Mouse (Mus musculus) embryonic facial prominence, embryonic 12.5 days (tissue): ENCODE results near the gene Kdelr3. TPM values are rescaled to one million over a fixed set of nuclear protein-coding genes. Genes with fewer than 3 reads are reported as not detected.
A peak's percentile ranks its signal among the peaks of the same experiment; 100 is the strongest.

Source experiments
- ATAC-seq: fragments of 200-750 bp; cut with Nextera tagmentation; 2 replicates; pipeline ENCODE4 v1.8.0; 2017; ENCODE audit not compliant: insufficient number of reproducible peaks, insufficient read depth, low FRiP score, low TSS enrichment
- H3K27ac ChIP-seq: fragments of 300-500 bp; sonication (generic); 2 replicates; pipeline ENCODE4 v1.5.1; 2016; ENCODE audit warnings: mild to moderate bottlenecking
- H3K27me3 ChIP-seq: fragments of 300-500 bp; sonication (generic); 2 replicates; pipeline ENCODE4 v1.6.1; 2016; ENCODE audit warnings: mild to moderate bottlenecking, moderate library complexity
- H3K36me3 ChIP-seq: fragments of 300-500 bp; sonication (generic); 2 replicates; pipeline ENCODE4 v1.6.1; 2016; ENCODE audit warnings: mild to moderate bottlenecking
- H3K4me1 ChIP-seq: fragments of 300-500 bp; sonication (generic); 2 replicates; pipeline ENCODE4 v1.6.1; 2016
- H3K4me2 ChIP-seq: fragments of 300-500 bp; sonication (generic); replicated peaks from 2 replicates; pipeline ENCODE4 v1.6.1; 2016; ENCODE audit warnings: mild to moderate bottlenecking, moderate library complexity
- H3K4me3 ChIP-seq: fragments of 300-500 bp; sonication (generic); 2 replicates; pipeline ENCODE4 v1.5.1; 2016; ENCODE audit warnings: mild to moderate bottlenecking
- H3K9ac ChIP-seq: fragments of 300-500 bp; sonication (generic); 2 replicates; pipeline ENCODE4 v1.6.1; 2016; ENCODE audit warnings: mild to moderate bottlenecking, moderate library complexity
- H3K9me3 ChIP-seq: fragments of 300-500 bp; sonication (generic); 2 replicates; pipeline ENCODE4 v1.6.1; 2016; ENCODE audit warnings: mild to moderate bottlenecking, moderate library complexity
- WGBS: fragments of 180-500 bp; shearing (Covaris S2); methylation state at CpG from one replicate; pipeline ENCODE4 v1.1.7; 2016; 5-methylcytosine and 5-hydroxymethylcytosine counted together
- polyA plus RNA-seq: library from polyadenylated mRNA; unstranded; fragments of >200 nt; fragmentation: Nextera tagmentation; extraction: Ambion mirVana; gene quantifications from 2 replicates; pipeline ENCODE4 v1.2.1, GENCODE M21; 2016

Gene Kdelr3
- polyA plus RNA-seq, 1 experiment from 2014 or later, result 41.5 TPM

DNA sequence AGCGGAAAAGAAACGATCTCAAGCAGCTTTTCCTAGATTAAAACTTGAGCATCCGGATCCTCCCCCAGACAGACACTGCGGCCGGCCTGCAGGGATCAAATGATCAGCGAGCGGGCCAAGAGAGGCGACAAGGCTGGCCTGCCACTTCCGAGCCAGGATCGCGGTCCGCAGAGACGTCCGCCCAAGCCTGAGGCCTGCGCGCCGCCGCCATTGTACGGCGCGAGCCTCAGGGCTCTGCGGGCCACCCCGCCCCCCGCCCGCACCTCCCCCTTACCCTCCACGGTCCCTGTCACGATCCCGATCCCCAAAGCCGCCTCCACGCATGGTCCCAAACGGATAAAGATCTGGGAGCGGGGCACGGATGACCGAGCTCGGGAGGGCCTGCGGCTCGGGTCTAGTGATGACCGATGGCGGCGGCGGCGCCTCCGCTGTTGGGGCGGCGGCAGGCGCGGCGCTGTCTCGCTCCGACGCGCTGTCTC, 29.7 kb downstream of the Kdelr3 start:
- ATAC-seq, result peak; percentile 52
- no peaks in the 10 kb centered on the region for H3K9me3 ChIP-seq
- H3K4me2 ChIP-seq, result peak overlapping the region; percentile 86
- WGBS, result under 1% methylated on average over 51 of the region's 52 CpGs
- H3K9ac ChIP-seq, result peak overlapping the region; percentile 97
- peaks cover 35% of the 10 kb centered on the region for H3K36me3 ChIP-seq
- H3K27me3 ChIP-seq, result peaks cover 6% of the 10 kb centered on the region; the same call in 1 of the 2 replicates
- H3K4me1 ChIP-seq, result peaks cover 17% of the 10 kb centered on the region
- H3K4me3 ChIP-seq, result peak overlapping the region; percentile 91
- H3K27ac ChIP-seq, result peak overlapping the region; percentile 94

DNA sequence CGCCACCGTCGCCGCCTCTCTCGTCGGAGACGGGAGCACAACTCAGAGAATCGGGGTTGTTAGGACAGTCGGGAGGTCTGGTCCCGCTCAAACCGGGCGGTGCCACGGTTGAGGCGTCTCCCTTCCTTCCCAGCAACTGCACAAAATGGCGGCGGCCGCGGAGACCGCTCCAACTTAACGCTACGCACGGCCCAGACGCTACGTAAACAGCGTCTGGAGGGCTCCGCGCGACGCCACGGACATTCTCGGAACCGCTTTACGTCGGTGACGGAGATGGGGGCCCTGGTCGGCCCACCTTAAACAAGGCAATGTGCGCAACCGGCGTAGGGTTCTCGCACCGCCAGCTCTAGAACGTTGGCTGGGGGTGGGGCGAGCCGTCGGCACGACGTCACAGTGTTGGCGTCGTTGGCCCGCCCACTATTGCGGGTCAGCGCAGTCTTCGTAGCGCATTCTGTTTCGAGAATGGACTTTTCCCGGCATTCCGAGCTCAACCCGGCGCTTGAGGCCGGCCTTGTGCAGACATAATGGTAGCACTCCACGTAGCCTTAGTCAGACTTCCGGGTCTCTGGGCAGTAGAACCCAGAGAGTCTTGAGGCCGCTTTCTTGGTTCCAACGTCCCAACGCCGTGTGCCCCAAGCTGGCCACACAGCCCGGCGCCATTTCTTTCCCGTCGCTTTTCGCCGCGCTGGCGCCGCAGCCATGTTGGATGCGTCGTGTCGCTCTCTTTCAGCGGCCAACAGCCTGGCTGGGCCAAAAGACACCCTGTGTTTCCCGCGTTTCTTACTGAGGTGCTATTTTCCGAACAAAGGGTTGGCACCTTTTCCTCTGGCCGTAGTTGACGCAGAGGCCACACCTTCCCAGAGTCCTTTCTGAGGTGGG, 30.4 kb downstream of the Kdelr3 start, which contains the start of gene Ddx17:
Ddx17 (minus strand) TSS at position 332 of the 879 bp plus-strand sequence.
- H3K27me3 ChIP-seq, result peaks cover 6% of the 10 kb centered on the region; the same call in 1 of the 2 replicates
- H3K27ac ChIP-seq, result peak within 1 kb of the TSS; percentile 94
- peaks cover 17% of the 10 kb centered on the region for H3K4me1 ChIP-seq
- WGBS, result 2% methylated on average over 84 of the region's 84 CpGs
- ATAC-seq, result peak; percentile 96
- peak within 1 kb of the TSS; percentile 86 for H3K4me2 ChIP-seq
- peak within 1 kb of the TSS; percentile 91 for H3K4me3 ChIP-seq
- no peaks in the 10 kb centered on the region for H3K9me3 ChIP-seq
- H3K9ac ChIP-seq, result peak within 1 kb of the TSS; percentile 97
- peaks cover 28% of the 10 kb centered on the region for H3K36me3 ChIP-seq

DNA sequence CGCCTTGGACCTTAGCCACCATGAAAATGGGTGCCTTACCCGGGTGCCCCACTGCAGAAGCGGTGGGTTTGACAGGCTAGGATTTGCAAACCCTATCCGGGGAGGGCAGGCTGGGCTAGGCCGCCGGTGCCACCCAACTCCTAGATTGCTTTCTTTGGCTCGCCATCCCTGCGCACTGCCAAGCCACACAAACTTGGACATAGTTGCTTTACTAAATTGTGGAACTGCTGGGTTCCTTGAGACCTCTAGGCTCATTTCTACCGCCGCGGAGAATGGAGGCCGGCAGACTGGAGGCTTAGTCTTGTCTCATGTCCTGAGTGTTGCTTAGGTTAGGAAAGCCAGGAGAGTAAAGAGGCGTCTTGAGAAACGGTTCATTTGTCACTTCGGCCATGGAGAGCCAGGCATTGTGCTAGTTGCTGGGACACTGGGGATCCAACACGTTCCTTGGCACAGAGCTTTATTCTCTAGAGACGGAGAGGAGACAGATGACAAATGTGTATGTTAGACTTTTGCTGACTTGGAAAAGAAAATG, 31.1 kb downstream of the Kdelr3 start:
- 78% methylated on average over 17 of the region's 17 CpGs for WGBS
- H3K4me2 ChIP-seq, result peak overlapping the region; percentile 51
- peaks cover 6% of the 10 kb centered on the region; the same call in 1 of the 2 replicates for H3K27me3 ChIP-seq
- peaks cover 17% of the 10 kb centered on the region for H3K4me1 ChIP-seq
- ATAC-seq, result no peak
- peak overlapping the region; percentile 91 for H3K4me3 ChIP-seq
- H3K36me3 ChIP-seq, result peaks cover 21% of the 10 kb centered on the region
- peak overlapping the region; percentile 94 for H3K27ac ChIP-seq
- H3K9ac ChIP-seq, result no peak overlapping the region
- H3K9me3 ChIP-seq, result no peaks in the 10 kb centered on the region

DNA sequence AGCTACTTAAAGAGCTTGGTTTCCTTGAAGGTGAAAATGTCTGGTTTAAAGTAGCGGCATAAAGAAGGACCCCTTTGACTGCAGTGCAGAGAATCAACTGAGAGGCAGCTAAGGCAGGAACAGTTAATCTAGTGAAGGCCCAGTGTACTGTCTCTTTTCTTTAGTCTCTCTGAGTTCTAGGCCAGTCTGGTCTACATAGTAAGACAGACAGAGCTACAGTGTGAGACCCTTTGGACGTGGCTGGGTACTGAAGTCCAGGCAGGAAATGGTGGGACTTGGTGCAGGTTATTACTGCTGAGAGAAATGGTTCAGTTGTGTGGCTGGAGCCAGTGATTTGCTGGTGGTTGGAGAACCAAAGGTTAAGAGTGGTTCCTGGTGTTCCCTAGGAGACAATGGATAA, 32.0 kb downstream of the Kdelr3 start:
- Histone ChIP-seq H3K4me2 (no peak overlapping the region), H3K36me3 (peaks cover 12% of the 10 kb centered on the region), H3K27me3 (peaks cover 6% of the 10 kb centered on the region; the same call in 1 of the 2 replicates), H3K4me3 (no peak overlapping the region), H3K9ac (no peak overlapping the region), H3K27ac (no peak overlapping the region), H3K4me1 (peaks cover 16% of the 10 kb centered on the region), H3K9me3 (no peaks in the 10 kb centered on the region)
- ATAC-seq, result no peak
- 94% methylated on average over 2 of the region's 2 CpGs for WGBS

DNA sequence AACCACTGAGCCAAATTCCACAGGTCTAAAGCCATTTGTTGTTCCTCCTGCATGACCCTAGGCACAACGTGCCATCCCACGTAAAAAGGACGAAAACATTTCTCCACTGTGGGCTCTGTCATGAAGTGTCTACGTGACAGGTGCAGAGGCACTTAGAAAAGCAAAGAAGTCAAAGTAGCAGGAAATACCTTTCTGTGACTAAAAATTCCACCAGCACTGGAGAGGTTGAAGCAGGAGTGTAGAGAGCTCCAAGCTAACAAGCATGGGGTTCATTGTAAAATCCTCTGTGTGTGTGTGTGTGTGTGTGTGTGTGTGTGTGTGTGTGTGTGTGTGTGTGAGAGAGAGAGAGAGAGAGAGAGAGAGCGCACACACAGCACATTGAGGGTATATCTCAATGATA, 36.4 kb downstream of the Kdelr3 start:
- peaks cover 6% of the 10 kb centered on the region; the same call in 1 of the 2 replicates for H3K27me3 ChIP-seq
- H3K9ac ChIP-seq, result no peak overlapping the region
- WGBS, result 74% methylated on average over 5 of the region's 5 CpGs
- no peaks in the 10 kb centered on the region for H3K9me3 ChIP-seq
- no peaks in the 10 kb centered on the region for H3K4me1 ChIP-seq
- no peak overlapping the region for H3K27ac ChIP-seq
- no peaks in the 10 kb centered on the region for H3K36me3 ChIP-seq
- no peak overlapping the region for H3K4me3 ChIP-seq
- H3K4me2 ChIP-seq, result no peak overlapping the region
- ATAC-seq, result no peak

DNA sequence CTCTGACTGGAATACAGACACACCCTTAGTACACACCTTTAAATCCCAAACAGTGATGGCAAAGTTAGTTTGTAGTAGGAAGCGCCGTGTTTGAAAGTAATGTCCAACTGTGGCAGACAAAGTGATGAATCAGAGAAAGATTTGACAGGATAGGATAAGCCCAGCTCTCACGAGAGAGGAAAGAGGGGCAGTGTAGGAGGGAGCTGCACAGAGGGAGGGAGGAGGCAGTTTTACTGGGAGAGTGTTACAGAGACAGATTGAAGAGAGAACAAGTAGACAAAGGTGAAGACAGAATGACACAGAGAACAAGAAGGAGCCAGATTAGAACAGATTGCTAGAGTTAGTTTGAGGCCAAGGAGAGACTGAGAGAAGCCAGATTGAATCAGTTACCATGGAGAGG, 43.4 kb downstream of the Kdelr3 start:
- no peaks in the 10 kb centered on the region for H3K27me3 ChIP-seq
- no peak for ATAC-seq
- H3K36me3 ChIP-seq, result no peaks in the 10 kb centered on the region
- H3K4me1 ChIP-seq, result no peaks in the 10 kb centered on the region
- H3K4me3 ChIP-seq, result no peak overlapping the region
- no peaks in the 10 kb centered on the region for H3K9me3 ChIP-seq
- no peak overlapping the region for H3K9ac ChIP-seq
- H3K27ac ChIP-seq, result no peak overlapping the region
- 73% methylated on average over 3 of the region's 3 CpGs for whole genome bisulfite sequencing
- no peak overlapping the region for H3K4me2 ChIP-seq

DNA sequence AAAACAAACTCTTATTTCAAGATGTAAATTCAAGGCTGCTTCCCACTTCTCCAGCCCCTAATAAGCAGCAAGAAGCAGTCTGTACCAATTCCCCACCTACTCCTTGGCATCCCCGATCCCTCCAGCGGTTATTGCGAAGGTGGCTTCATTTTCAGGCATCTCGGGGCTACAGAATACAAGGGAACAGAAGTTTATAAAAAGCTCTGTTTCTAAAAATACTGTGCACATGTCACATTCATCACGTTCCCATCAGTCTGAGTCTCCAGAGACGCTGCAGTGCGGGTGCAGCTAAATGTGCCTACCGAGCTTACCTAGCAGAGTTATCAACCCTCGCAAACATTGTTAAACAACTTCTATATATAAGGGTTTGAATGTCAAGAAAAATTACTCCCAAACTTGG, 46.2 kb downstream of the Kdelr3 start:
- no peak overlapping the region for H3K27ac ChIP-seq
- H3K4me1 ChIP-seq, result 0 out of 2 replicates have a peak, but pooled peaks cover 2% of the 10 kb centered on the region
- ATAC-seq, result no peak
- H3K4me3 ChIP-seq, result no peak overlapping the region
- no peak overlapping the region for H3K9ac ChIP-seq
- WGBS, result 82% methylated on average over 9 of the region's 9 CpGs
- no peak overlapping the region for H3K4me2 ChIP-seq
- no peaks in the 10 kb centered on the region for H3K27me3 ChIP-seq
- H3K9me3 ChIP-seq, result no peaks in the 10 kb centered on the region
- no peaks in the 10 kb centered on the region for H3K36me3 ChIP-seq

DNA sequence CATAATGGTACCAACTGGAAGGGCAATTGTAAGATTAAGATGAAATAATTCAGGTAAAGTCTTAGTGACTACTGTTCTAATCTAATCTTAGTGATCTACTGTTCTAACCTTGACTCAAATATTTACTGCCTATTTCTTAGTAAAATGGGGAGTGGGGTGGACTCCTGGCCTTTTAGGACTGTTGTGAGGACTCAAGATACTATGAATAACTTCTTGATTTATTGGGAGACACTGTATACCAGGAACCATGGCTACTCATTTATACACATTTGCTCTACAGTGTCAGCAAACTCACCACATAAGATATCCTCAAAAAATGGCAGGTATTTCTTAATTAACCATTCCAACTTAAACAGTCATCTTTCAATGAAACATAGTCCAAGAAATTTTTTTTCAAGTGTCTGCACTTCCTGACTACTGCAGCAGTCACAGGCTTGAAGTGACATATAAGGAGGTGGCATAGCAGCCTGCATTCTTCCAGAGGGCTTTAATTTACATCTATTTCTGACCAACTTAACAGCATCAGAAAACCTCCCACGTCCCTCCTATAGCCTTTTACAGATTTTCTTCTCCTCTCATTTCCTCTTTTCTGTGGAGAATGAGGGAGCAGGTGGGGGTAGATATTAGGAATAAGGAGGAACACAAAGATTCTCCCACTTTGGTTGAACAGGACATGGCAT, 59.5 kb downstream of the Kdelr3 start:
- Histone ChIP-seq H3K4me3 (no peak overlapping the region), H3K9ac (no peak overlapping the region), H3K4me2 (no peak overlapping the region), H3K27ac (no peak overlapping the region), H3K27me3 (no peaks in the 10 kb centered on the region), H3K9me3 (no peaks in the 10 kb centered on the region), H3K4me1 (no peaks in the 10 kb centered on the region), H3K36me3 (no peaks in the 10 kb centered on the region)
- 63% methylated on average over 1 of the region's 1 CpGs for WGBS
- ATAC-seq, result no peak

DNA sequence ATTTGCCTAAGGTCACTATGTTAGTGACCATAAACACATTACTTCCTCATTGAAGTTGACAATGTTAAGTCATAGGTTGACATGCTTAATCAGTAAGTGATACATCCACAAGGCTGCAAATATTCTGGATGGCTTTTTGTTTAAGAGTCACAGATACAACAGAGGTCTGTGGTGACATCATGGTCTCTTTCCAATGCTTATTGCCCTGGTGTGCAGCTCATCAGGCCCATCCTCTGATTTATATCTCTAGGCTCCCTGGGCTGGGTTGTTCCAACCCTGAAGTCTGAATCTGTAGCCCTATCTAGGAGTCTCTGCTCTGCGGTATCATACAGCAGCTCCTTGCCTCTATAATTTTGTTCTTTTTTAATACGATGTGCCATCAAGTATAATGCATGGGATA, 60.7 kb downstream of the Kdelr3 start:
- 88% methylated on average over 2 of the region's 2 CpGs for WGBS
- Histone ChIP-seq H3K27me3 (no peaks in the 10 kb centered on the region), H3K4me2 (no peak overlapping the region), H3K27ac (no peak overlapping the region), H3K9me3 (no peaks in the 10 kb centered on the region), H3K4me1 (no peaks in the 10 kb centered on the region), H3K36me3 (no peaks in the 10 kb centered on the region), H3K9ac (no peak overlapping the region), H3K4me3 (no peak overlapping the region)
- ATAC-seq, result no peak
